Mouse (Mus musculus): Measurements from ENCODE around the gene Dner. TPM values are rescaled to one million over a fixed set of nuclear protein-coding genes. Genes with fewer than 3 reads are reported as not detected.
A peak's percentile ranks its signal among the peaks of the same experiment; 100 is the strongest.

Dner gene
- polyA plus RNA-seq, 1 experiment from 2014 or later, result not detected

GRCm38 (mm10) chr1:84404880-84405279 lies 291.1 kb downstream of the Dner start:
- CTCF ChIA-PET, result interaction anchor here (1.1 kb wide), 1 partner anchor 13 kb away, joined by 4 read pairs; no protein-coding TSS in a partner anchor
- TF ChIP-seq CTCF (IDR thresholded peaks at IDR 0.05), result no peak
- H3K27me3 ChIP-seq, result no peaks in the 10 kb centered on the region
- ATAC-seq (no peak), DNase-seq (ENCODE audit: low read depth, low spot score) (no peak)
- POLR2A ChIA-PET, result no interaction called here
- in situ Hi-C loops (cut with MboI; ENCODE audit: low pct_unique_long_range_greater_than_20kb), result no loop called here

GRCm38 (mm10) chr1:84402154-84402553 lies 293.9 kb downstream of the Dner start:
- H3K27me3 ChIP-seq, result peaks cover 2% of the 10 kb centered on the region
- in situ Hi-C loops (cut with MboI; ENCODE audit: low pct_unique_long_range_greater_than_20kb), result no loop called here
- no peak for ATAC-seq
- ChIA-PET POLR2A (no interaction called here), CTCF (interaction anchor here (0.9 to 1.6 kb wide), 2 partner anchors 8 to 39 kb away, joined by 3 to 4 read pairs; no protein-coding TSS in a partner anchor)
- DNase-seq (ENCODE audit: low read depth, low spot score), result no peak
- no peak for TF ChIP-seq CTCF (IDR thresholded peaks at IDR 0.05)

- POLR2A ChIA-PET, result no interaction called here
- no peak for DNase-seq (ENCODE audit: low read depth, low spot score)
- H3K27me3 ChIP-seq, result peaks cover 2% of the 10 kb centered on the region
- TF ChIP-seq CTCF (IDR thresholded peaks at IDR 0.05), result no peak
- CTCF ChIA-PET, result no interaction called here
- in situ Hi-C loops (cut with MboI; ENCODE audit: low pct_unique_long_range_greater_than_20kb), result no loop called here
- ATAC-seq, result no peak
Observed at GRCm38 (mm10) chr1:84399671-84400070, 296.4 kb downstream of the Dner start.

DNA sequence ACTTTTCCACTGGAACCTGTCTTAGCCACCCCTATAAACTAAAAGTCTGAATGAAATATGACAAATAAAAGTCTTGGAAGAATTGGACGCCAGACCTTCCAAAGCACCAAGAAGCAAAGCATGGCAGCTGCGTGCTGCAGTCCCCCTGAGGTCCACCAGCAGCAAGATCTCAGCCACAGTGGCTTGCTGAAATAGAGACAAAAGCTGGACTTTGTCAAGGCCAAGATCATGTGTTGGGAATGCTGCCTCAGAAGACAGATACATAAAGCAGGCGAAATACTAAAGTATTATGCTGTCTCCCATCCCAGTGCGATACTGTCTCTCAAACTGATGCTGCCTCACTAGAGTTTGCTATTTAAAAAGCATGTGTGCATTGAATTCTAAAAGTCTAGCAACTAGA lies 296.9 kb downstream of the Dner start:
- CTCF ChIA-PET, result no interaction called here
- ATAC-seq, result no peak
- peaks cover 2% of the 10 kb centered on the region for H3K27me3 ChIP-seq
- no peak for DNase-seq (ENCODE audit: low read depth, low spot score)
- POLR2A ChIA-PET, result interaction anchor here (0.6 kb wide), 1 partner anchor 125 kb away, joined by 4 read pairs; no protein-coding TSS in a partner anchor
- no peak for TF ChIP-seq CTCF (IDR thresholded peaks at IDR 0.05)
- in situ Hi-C loops (cut with MboI; ENCODE audit: low pct_unique_long_range_greater_than_20kb), result no loop called here

- POLR2A ChIA-PET, result no interaction called here
- peaks cover 6% of the 10 kb centered on the region for H3K27me3 ChIP-seq
- in situ Hi-C loops (cut with MboI; ENCODE audit: low pct_unique_long_range_greater_than_20kb), result no loop called here
- ATAC-seq (no peak), DNase-seq (ENCODE audit: low read depth, low spot score) (no peak)
- no peak for TF ChIP-seq CTCF (IDR thresholded peaks at IDR 0.05)
- CTCF ChIA-PET, result no interaction called here
Observed at GRCm38 (mm10) chr1:84396787-84397186, 299.2 kb downstream of the Dner start.

- no peak for ATAC-seq
- POLR2A ChIA-PET, result no interaction called here
- in situ Hi-C loops (cut with MboI; ENCODE audit: low pct_unique_long_range_greater_than_20kb), result no loop called here
- peaks cover 6% of the 10 kb centered on the region for H3K27me3 ChIP-seq
- no peak for TF ChIP-seq CTCF (IDR thresholded peaks at IDR 0.05)
- CTCF ChIA-PET, result no interaction called here
- no peak for DNase-seq (ENCODE audit: low read depth, low spot score)
Observed at GRCm38 (mm10) chr1:84395928-84396327, 300.1 kb downstream of the Dner start.

DNA sequence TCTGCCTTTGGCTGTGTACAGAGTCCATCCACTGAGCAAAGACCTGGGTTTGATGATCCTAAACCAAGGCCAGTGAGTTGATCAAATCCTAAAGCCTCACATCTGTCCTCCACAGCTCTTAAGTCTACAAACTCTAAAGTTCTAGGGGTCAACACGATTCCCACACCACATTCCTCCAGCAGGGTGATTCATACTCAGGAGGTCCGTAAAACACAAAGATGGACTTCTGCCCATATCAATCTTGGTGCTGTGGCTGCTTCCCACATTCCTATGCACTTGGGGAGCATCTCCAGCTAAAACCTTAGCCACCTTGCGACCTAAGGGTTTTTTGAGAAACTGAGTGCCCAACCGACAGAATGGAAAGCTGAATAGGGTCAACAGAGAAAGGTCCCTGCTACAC lies 305.1 kb downstream of the Dner start:
- CTCF ChIA-PET, result no interaction called here
- in situ Hi-C loops (cut with MboI; ENCODE audit: low pct_unique_long_range_greater_than_20kb), result no loop called here
- no peak for DNase-seq (ENCODE audit: low read depth, low spot score)
- POLR2A ChIA-PET, result no interaction called here
- no peak for TF ChIP-seq CTCF (IDR thresholded peaks at IDR 0.05)
- H3K27me3 ChIP-seq, result peaks cover 4% of the 10 kb centered on the region
- no peak for ATAC-seq

DNA sequence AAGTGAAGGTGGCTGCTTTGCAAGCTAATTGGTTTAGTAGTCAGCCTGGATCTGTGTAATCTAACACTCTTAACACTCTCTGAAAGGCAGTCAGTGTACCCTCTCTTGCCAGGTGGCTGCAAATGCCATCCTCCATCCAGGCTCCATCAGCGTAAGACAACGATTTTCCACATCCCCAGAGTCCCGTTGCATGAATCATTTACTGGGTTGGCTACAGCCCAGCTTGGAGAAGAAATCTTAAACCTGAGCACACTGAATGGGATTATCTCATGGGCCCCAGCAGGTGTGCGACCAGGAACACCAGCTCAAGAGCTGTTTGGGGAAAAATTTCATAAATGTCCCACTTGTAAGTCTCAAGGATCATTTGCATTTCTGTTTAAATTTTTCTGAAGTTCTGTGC lies 308.4 kb downstream of the Dner start:
- CTCF ChIA-PET, result interaction anchor here (1.2 kb wide), 1 partner anchor 24 kb away, joined by 3 read pairs; the partner anchor contains the start of gene Pid1
- in situ Hi-C loops (cut with MboI; ENCODE audit: low pct_unique_long_range_greater_than_20kb), result no loop called here
- peaks cover 3% of the 10 kb centered on the region for H3K27me3 ChIP-seq
- ATAC-seq (no peak), DNase-seq (ENCODE audit: low read depth, low spot score) (peak; percentile 53)
- TF ChIP-seq CTCF (IDR thresholded peaks at IDR 0.05), result no peak
- POLR2A ChIA-PET, result no interaction called here

- no peak for TF ChIP-seq CTCF (IDR thresholded peaks at IDR 0.05)
- POLR2A ChIA-PET, result interaction anchor here (0.6 kb wide), 1 partner anchor 466 kb away, joined by 4 read pairs; no protein-coding TSS in a partner anchor
- in situ Hi-C loops (cut with MboI; ENCODE audit: low pct_unique_long_range_greater_than_20kb), result no loop called here
- CTCF ChIA-PET, result interaction anchor here (0.6 kb wide), 1 partner anchor 648 kb away, joined by 3 read pairs; no protein-coding TSS in a partner anchor
- no peak for DNase-seq (ENCODE audit: low read depth, low spot score)
- no peaks in the 10 kb centered on the region for H3K27me3 ChIP-seq
- no peak for ATAC-seq
Observed at GRCm38 (mm10) chr1:84386481-84387146, 309.4 kb downstream of the Dner start.

DNA sequence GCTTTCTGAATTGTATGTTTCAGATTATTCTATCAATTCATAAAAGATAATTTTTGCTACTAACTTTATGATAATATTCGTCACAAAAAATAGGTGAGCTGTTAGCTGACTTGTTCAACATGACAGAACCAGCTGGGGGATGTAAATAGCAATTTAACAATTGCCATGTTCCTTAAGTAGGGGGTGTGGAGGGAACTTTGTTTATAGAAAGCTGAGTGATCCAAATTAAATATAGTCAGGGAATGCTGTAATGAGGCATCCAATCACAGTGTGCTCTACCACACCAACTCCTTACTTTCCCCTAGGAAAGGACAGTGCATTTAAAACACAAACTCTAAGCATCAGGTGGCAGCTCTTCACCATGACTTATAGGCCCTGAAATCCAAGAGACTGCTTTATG lies 313.3 kb downstream of the Dner start:
- TF ChIP-seq CTCF (IDR thresholded peaks at IDR 0.05), result no peak
- DNase-seq (ENCODE audit: low read depth, low spot score) (no peak), ATAC-seq (no peak)
- in situ Hi-C loops (cut with MboI; ENCODE audit: low pct_unique_long_range_greater_than_20kb), result no loop called here
- H3K27me3 ChIP-seq, result no peaks in the 10 kb centered on the region
- POLR2A ChIA-PET, result no interaction called here
- CTCF ChIA-PET, result interaction anchor here (1.3 to 1.8 kb wide), 2 partner anchors 12 to 20 kb away, joined by 3 to 7 read pairs; no protein-coding TSS in a partner anchor

- ChIA-PET CTCF (interaction anchor here (0.6 to 1.8 kb wide), 4 partner anchors 11 to 94 kb away, joined by 3 to 7 read pairs (median 3); no protein-coding TSS in a partner anchor), POLR2A (no interaction called here)
- DNase-seq (ENCODE audit: low read depth, low spot score), result no peak
- in situ Hi-C loops (cut with MboI; ENCODE audit: low pct_unique_long_range_greater_than_20kb), result no loop called here
- no peak for TF ChIP-seq CTCF (IDR thresholded peaks at IDR 0.05)
- no peak for ATAC-seq
- H3K27me3 ChIP-seq, result no peaks in the 10 kb centered on the region
Observed at GRCm38 (mm10) chr1:84382064-84382463, 314.0 kb downstream of the Dner start.

Data from Patski (cell line).